Mouse (Mus musculus) embryonic facial prominence, embryonic 12.5 days (tissue): ENCODE results near the gene Elovl6. TPM values are rescaled to one million over a fixed set of nuclear protein-coding genes. Genes with fewer than 3 reads are reported as not detected.

Experiments
- ATAC-seq: fragments of 200-750 bp; cut with Nextera tagmentation; 2 replicates; pipeline ENCODE4 v1.8.0; 2017; ENCODE audit not compliant: insufficient number of reproducible peaks, insufficient read depth, low FRiP score, low TSS enrichment
- H3K27ac ChIP-seq: fragments of 300-500 bp; sonication (generic); 2 replicates; pipeline ENCODE4 v1.5.1; 2016; ENCODE audit warnings: mild to moderate bottlenecking
- H3K27me3 ChIP-seq: fragments of 300-500 bp; sonication (generic); 2 replicates; pipeline ENCODE4 v1.6.1; 2016; ENCODE audit warnings: mild to moderate bottlenecking, moderate library complexity
- H3K36me3 ChIP-seq: fragments of 300-500 bp; sonication (generic); 2 replicates; pipeline ENCODE4 v1.6.1; 2016; ENCODE audit warnings: mild to moderate bottlenecking
- H3K4me1 ChIP-seq: fragments of 300-500 bp; sonication (generic); 2 replicates; pipeline ENCODE4 v1.6.1; 2016
- H3K4me2 ChIP-seq: fragments of 300-500 bp; sonication (generic); replicated peaks from 2 replicates; pipeline ENCODE4 v1.6.1; 2016; ENCODE audit warnings: mild to moderate bottlenecking, moderate library complexity
- H3K4me3 ChIP-seq: fragments of 300-500 bp; sonication (generic); 2 replicates; pipeline ENCODE4 v1.5.1; 2016; ENCODE audit warnings: mild to moderate bottlenecking
- H3K9ac ChIP-seq: fragments of 300-500 bp; sonication (generic); 2 replicates; pipeline ENCODE4 v1.6.1; 2016; ENCODE audit warnings: mild to moderate bottlenecking, moderate library complexity
- H3K9me3 ChIP-seq: fragments of 300-500 bp; sonication (generic); 2 replicates; pipeline ENCODE4 v1.6.1; 2016; ENCODE audit warnings: mild to moderate bottlenecking, moderate library complexity
- WGBS: fragments of 180-500 bp; shearing (Covaris S2); methylation state at CpG from one replicate; pipeline ENCODE4 v1.1.7; 2016; 5-methylcytosine and 5-hydroxymethylcytosine counted together
- polyA plus RNA-seq: library from polyadenylated mRNA; unstranded; fragments of >200 nt; fragmentation: Nextera tagmentation; extraction: Ambion mirVana; gene quantifications from 2 replicates; pipeline ENCODE4 v1.2.1, GENCODE M21; 2016

The Elovl6 gene
- polyA plus RNA-seq, 1 experiment from 2014 or later, result 36.4 TPM

DNA sequence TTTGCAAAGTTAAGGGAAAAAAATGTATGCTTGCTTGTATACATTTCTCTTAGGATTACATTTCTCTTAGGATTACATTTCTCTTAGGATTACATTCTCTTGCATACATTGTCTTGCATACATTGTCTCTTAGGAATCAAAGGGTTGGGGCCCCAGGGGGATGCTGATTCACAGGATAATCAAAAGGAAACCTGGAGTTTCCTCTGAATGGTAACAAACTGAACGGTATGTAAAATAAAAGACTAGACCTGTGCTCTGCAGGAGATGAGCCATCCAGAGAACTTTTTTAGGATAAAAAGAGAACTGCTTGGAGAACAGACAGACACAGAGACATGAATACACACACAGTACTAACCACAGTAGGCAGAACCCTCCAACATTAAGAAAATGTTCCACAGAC, 118.8 kb downstream of the Elovl6 start:
- H3K27ac ChIP-seq, result no peak overlapping the region
- no peak overlapping the region for H3K9ac ChIP-seq
- H3K27me3 ChIP-seq, result no peaks in the 10 kb centered on the region
- no peak overlapping the region for H3K4me3 ChIP-seq
- H3K4me1 ChIP-seq, result peaks cover 15% of the 10 kb centered on the region
- WGBS, result 47% methylated on average over 1 of the region's 1 CpGs
- no peak for ATAC-seq
- H3K9me3 ChIP-seq, result no peaks in the 10 kb centered on the region
- no peaks in the 10 kb centered on the region for H3K36me3 ChIP-seq
- no peak overlapping the region for H3K4me2 ChIP-seq

GRCm38 (mm10) chr3:129651765-129652164, 119.6 kb downstream of the Elovl6 start:
- H3K4me3 ChIP-seq, result no peak overlapping the region
- no peak overlapping the region for H3K9ac ChIP-seq
- no peak overlapping the region for H3K27ac ChIP-seq
- H3K36me3 ChIP-seq, result no peaks in the 10 kb centered on the region
- WGBS, result 85% methylated on average over 8 of the region's 8 CpGs
- peaks cover 10% of the 10 kb centered on the region; the same call in 1 of the 2 replicates for H3K4me1 ChIP-seq
- no peak for ATAC-seq
- no peaks in the 10 kb centered on the region for H3K27me3 ChIP-seq
- no peak overlapping the region for H3K4me2 ChIP-seq
- H3K9me3 ChIP-seq, result no peaks in the 10 kb centered on the region

DNA sequence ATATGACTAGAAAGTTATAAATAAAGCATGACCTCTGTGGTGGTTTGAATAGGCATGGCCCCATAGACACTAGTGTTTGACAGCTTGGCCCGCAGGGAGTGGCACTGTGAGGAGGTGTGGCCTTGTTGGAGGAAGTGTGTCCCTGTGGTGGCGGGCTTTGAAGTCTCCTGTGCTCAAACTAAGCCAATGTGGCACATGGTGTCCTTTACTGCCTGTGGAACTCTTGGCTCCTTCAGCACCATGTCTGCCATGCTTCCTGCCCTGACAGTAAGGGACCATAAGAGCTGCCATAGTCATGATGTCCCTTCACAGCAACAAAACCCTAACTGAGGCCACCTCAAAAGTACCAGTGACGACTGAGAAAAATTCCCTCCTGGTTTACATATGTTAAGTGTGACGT, 120.3 kb downstream of the Elovl6 start:
- H3K4me1 ChIP-seq, result peaks cover 7% of the 10 kb centered on the region; the same call in 1 of the 2 replicates
- H3K4me2 ChIP-seq, result no peak overlapping the region
- no peak overlapping the region for H3K4me3 ChIP-seq
- H3K27ac ChIP-seq, result no peak overlapping the region
- H3K27me3 ChIP-seq, result no peaks in the 10 kb centered on the region
- H3K9ac ChIP-seq, result no peak overlapping the region
- no peak for ATAC-seq
- no peaks in the 10 kb centered on the region for H3K36me3 ChIP-seq
- no peaks in the 10 kb centered on the region for H3K9me3 ChIP-seq
- 81% methylated on average over 4 of the region's 4 CpGs for WGBS

DNA sequence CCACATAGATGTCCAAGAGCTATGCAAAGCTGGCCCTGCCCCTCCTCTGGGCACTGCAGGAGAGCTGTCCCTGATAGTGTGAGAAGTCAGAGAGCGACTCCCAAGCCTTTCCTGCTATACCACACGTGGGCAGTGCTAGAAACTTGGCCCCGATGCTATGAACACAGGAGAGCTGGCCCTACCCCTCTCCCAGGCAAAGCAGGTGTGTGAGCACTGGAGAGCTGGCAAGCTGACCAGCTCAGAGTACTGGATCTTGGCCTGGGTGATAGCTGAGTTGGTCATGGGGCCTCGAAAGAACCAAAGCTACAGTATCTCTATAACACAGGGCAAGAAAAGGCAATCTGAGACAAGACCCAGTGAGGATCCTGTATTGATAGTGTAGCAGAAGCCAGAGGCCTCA, 124.4 kb downstream of the Elovl6 start:
- H3K36me3 ChIP-seq, result no peaks in the 10 kb centered on the region
- no peaks in the 10 kb centered on the region for H3K4me1 ChIP-seq
- H3K27ac ChIP-seq, result no peak overlapping the region
- H3K27me3 ChIP-seq, result no peaks in the 10 kb centered on the region
- no peak overlapping the region for H3K4me2 ChIP-seq
- no peaks in the 10 kb centered on the region for H3K9me3 ChIP-seq
- H3K4me3 ChIP-seq, result no peak overlapping the region
- H3K9ac ChIP-seq, result no peak overlapping the region
- 85% methylated on average over 4 of the region's 4 CpGs for whole genome bisulfite sequencing
- ATAC-seq, result no peak

DNA sequence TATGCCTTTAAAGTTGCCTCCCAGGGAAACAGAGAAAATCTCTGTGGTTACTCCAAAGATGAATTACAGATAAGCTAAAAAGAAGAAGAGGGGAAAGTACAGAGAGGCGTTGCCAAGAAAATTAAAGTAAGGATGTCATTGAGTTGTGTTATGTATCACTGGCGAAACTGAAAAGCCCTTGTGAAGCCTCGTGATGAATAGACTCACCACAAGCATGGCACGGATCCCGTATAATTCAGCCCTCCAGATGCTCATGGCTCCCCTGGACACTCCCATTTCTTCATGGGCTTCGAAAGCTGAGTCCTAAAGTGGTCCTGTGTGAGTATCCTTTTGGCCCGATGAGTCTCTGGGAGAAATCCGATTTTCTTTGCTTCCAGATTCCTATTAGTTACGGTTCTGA, 125.1 kb downstream of the Elovl6 start:
- ATAC-seq, result no peak
- H3K36me3 ChIP-seq, result no peaks in the 10 kb centered on the region

GRCm38 (mm10) chr3:129657775-129658174, 125.6 kb downstream of the Elovl6 start:
- H3K27me3 ChIP-seq, result no peaks in the 10 kb centered on the region
- no peak overlapping the region for H3K9ac ChIP-seq
- no peaks in the 10 kb centered on the region for H3K9me3 ChIP-seq
- no peak overlapping the region for H3K4me2 ChIP-seq
- no peak overlapping the region for H3K4me3 ChIP-seq
- 90% methylated on average over 11 of the region's 11 CpGs for WGBS
- no peaks in the 10 kb centered on the region for H3K36me3 ChIP-seq
- H3K27ac ChIP-seq, result no peak overlapping the region
- no peak for ATAC-seq
- H3K4me1 ChIP-seq, result no peaks in the 10 kb centered on the region

More for the DNA sequence above, 125.1 kb downstream of the Elovl6 start:
- WGBS, result 90% methylated on average over 9 of the region's 9 CpGs
- Histone ChIP-seq H3K9me3 (no peaks in the 10 kb centered on the region), H3K4me2 (no peak overlapping the region), H3K27ac (no peak overlapping the region), H3K4me1 (no peaks in the 10 kb centered on the region), H3K9ac (no peak overlapping the region), H3K27me3 (no peaks in the 10 kb centered on the region), H3K4me3 (no peak overlapping the region)

DNA sequence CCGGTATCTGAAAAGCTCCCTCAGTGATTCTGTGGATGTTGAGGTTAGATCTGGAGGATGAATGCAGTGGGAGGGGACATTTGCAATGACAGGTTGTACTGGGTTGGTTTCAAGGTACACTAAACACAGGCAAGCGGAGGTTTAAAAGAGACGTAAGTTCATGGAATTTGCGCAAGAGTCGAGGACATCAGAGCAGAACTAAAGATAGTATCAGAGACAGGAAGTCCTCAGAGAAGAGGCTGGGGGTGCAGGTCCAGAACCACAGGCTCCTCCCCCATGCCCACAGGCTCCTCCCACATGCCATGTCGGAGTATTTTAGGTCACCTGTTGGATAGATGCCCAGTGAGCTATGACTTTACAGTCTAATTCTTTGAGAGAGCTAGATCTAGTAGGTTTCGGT, 126.6 kb downstream of the Elovl6 start:
- Histone ChIP-seq H3K27ac (no peak overlapping the region), H3K4me2 (no peak overlapping the region), H3K4me3 (no peak overlapping the region), H3K36me3 (no peaks in the 10 kb centered on the region), H3K9me3 (no peaks in the 10 kb centered on the region), H3K27me3 (no peaks in the 10 kb centered on the region), H3K9ac (no peak overlapping the region), H3K4me1 (no peaks in the 10 kb centered on the region)
- no peak for ATAC-seq
- 93% methylated on average over 7 of the region's 7 CpGs for WGBS

- Histone ChIP-seq H3K9ac (no peak overlapping the region), H3K27me3 (no peaks in the 10 kb centered on the region), H3K4me3 (no peak overlapping the region), H3K27ac (no peak overlapping the region), H3K36me3 (no peaks in the 10 kb centered on the region), H3K4me1 (no peaks in the 10 kb centered on the region), H3K4me2 (no peak overlapping the region), H3K9me3 (no peaks in the 10 kb centered on the region)
- no peak for ATAC-seq
- WGBS, result 74% methylated on average over 2 of the region's 2 CpGs
These were observed 131.8 kb downstream of the Elovl6 start for GRCm38 (mm10) chr3:129663906-129664305.

DNA sequence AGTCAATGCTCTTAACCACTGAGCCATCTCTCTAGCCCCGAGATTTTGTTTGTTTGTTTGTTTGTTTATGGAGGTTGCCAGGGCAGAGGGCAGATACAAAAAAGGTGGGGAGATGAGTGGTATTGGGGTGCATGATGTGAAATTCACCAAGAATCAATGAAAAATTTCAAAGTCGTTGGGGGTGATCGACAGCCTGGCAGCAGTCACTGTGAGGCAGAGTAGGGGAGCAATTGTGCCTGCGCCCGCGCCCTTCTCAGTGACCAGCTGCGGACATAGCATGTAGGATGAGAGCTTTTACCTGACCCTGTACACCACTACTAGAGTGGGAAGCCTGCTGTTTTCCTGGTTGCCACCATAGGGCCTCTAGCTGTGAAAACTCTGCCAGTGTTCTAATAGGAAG, 143.8 kb downstream of the Elovl6 start:
- H3K27ac ChIP-seq, result no peak overlapping the region
- no peaks in the 10 kb centered on the region for H3K9me3 ChIP-seq
- no peaks in the 10 kb centered on the region for H3K36me3 ChIP-seq
- ATAC-seq, result no peak
- H3K4me3 ChIP-seq, result no peak overlapping the region
- H3K4me1 ChIP-seq, result no peaks in the 10 kb centered on the region
- no peak overlapping the region for H3K9ac ChIP-seq
- no peaks in the 10 kb centered on the region for H3K27me3 ChIP-seq
- WGBS, result 91% methylated on average over 7 of the region's 7 CpGs
- no peak overlapping the region for H3K4me2 ChIP-seq

GRCm38 (mm10) chr3:129680258-129680657, 148.1 kb downstream of the Elovl6 start:
- Histone ChIP-seq H3K27ac (no peak overlapping the region), H3K4me1 (no peaks in the 10 kb centered on the region), H3K4me3 (no peak overlapping the region), H3K4me2 (no peak overlapping the region), H3K27me3 (no peaks in the 10 kb centered on the region), H3K9me3 (no peaks in the 10 kb centered on the region), H3K9ac (no peak overlapping the region), H3K36me3 (no peaks in the 10 kb centered on the region)
- ATAC-seq, result no peak
- WGBS, result 53% methylated on average over 5 of the region's 5 CpGs

- Histone ChIP-seq H3K4me2 (no peak overlapping the region), H3K4me1 (no peaks in the 10 kb centered on the region), H3K36me3 (no peaks in the 10 kb centered on the region), H3K27ac (no peak overlapping the region), H3K27me3 (no peaks in the 10 kb centered on the region), H3K4me3 (no peak overlapping the region), H3K9me3 (no peaks in the 10 kb centered on the region), H3K9ac (no peak overlapping the region)
- ATAC-seq, result no peak
- 92% methylated on average over 4 of the region's 4 CpGs for WGBS
These were observed 149.7 kb downstream of the Elovl6 start for GRCm38 (mm10) chr3:129681841-129682240.

GRCm38 (mm10) chr3:129682389-129682788, 150.2 kb downstream of the Elovl6 start:
- 83% methylated on average over 10 of the region's 10 CpGs for WGBS
- no peaks in the 10 kb centered on the region for H3K36me3 ChIP-seq
- no peaks in the 10 kb centered on the region for H3K4me1 ChIP-seq
- no peak overlapping the region for H3K27ac ChIP-seq
- H3K27me3 ChIP-seq, result no peaks in the 10 kb centered on the region
- H3K9ac ChIP-seq, result no peak overlapping the region
- no peak for ATAC-seq
- H3K4me3 ChIP-seq, result no peak overlapping the region
- no peak overlapping the region for H3K4me2 ChIP-seq
- H3K9me3 ChIP-seq, result no peaks in the 10 kb centered on the region

DNA sequence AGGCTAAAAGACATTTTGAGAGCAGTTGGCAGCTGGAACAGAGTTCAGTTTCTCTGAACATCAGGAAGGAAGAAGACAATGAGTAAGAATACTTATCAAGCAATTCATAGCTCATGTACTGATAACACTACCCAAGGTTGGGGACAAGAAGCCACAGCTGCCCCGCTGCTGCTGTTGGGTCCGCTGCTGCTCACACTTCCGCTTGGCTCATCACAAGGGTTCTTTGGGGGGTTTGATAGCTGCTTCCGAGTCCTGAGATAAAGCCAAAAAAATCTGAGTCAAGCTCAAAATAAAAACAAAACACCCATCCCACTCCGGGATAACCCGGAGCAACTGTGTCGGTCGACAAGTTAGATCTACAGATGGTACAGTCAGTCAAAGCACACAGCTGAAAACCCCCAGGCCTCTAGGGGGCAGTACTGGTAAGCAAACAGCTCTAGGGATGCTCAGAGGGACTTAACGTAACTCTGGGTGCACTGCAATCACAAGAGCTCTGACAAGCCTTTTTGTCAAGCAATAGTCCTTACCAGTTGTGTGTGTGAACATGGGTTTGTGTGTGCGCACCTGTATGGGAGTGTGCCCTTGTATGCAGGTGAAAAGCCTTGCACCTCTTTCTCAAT, 151.0 kb downstream of the Elovl6 start:
- no peak overlapping the region for H3K27ac ChIP-seq
- no peaks in the 10 kb centered on the region for H3K9me3 ChIP-seq
- H3K4me2 ChIP-seq, result no peak overlapping the region
- H3K4me3 ChIP-seq, result no peak overlapping the region
- no peak overlapping the region for H3K9ac ChIP-seq
- no peaks in the 10 kb centered on the region for H3K36me3 ChIP-seq
- H3K27me3 ChIP-seq, result no peaks in the 10 kb centered on the region
- ATAC-seq, result no peak
- 85% methylated on average over 10 of the region's 10 CpGs for WGBS
- no peaks in the 10 kb centered on the region for H3K4me1 ChIP-seq
